Mouse (Mus musculus): Measurements from ENCODE around the gene Fscn3. TPM values are rescaled to one million over a fixed set of nuclear protein-coding genes. Genes with fewer than 3 reads are reported as not detected.

The Fscn3 gene
- polyA plus RNA-seq, 1 experiment from 2014 or later: not detected

GRCm38 (mm10) chr6:28411236-28411635 lies 16.4 kb upstream of the Fscn3 start:
- in situ Hi-C loops (cut with MboI; ENCODE audit: low pct_unique_long_range_greater_than_20kb): no loop called here
- H3K27me3 ChIP-seq: no peaks in the 10 kb centered on the region
- CTCF ChIA-PET: no interaction called here

DNA sequence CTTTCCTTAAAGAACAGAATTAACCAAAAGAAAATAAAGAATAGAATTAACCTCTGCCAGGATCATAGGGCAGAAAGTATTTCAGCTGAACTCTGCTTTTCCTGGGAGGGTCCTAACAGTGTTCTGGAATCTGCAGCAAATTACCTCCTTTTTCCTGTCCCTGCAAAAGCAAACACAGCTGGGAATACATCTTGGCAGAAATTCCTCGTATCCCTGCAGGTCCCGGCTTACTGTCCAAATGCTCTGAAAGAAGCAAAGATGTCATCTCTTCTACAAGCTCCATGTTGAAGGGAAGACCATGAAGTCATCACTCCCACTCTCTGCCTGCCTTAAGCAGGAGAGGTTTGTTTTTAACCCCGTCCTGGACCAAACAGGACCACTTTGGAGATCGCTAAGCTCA lies 10.6 kb upstream of the Fscn3 start:
- no peak for ATAC-seq
- no peak for TF ChIP-seq CTCF (IDR thresholded peaks at IDR 0.05)
- no peaks in the 10 kb centered on the region for H3K27me3 ChIP-seq
- DNase-seq (ENCODE audit: low read depth, low spot score): no peak
- in situ Hi-C loops (cut with MboI; ENCODE audit: low pct_unique_long_range_greater_than_20kb): loop anchor here (5.0 kb wide), 1 partner anchor 155 kb away; no protein-coding TSS in a partner anchor
- ChIA-PET POLR2A (no interaction called here), CTCF (no interaction called here)

More at GRCm38 (mm10) chr6:28411236-28411635, 16.4 kb upstream of the Fscn3 start:
- ATAC-seq (no peak), DNase-seq (ENCODE audit: low read depth, low spot score) (no peak)
- TF ChIP-seq CTCF (IDR thresholded peaks at IDR 0.05): no peak
- POLR2A ChIA-PET: no interaction called here

- CTCF ChIA-PET: no interaction called here
- no peaks in the 10 kb centered on the region for H3K27me3 ChIP-seq
- no peak for TF ChIP-seq CTCF (IDR thresholded peaks at IDR 0.05)
- in situ Hi-C loops (cut with MboI; ENCODE audit: low pct_unique_long_range_greater_than_20kb): loop anchor here (5.0 kb wide), 1 partner anchor 156 kb away; no protein-coding TSS in a partner anchor
- POLR2A ChIA-PET: no interaction called here
- DNase-seq (ENCODE audit: low read depth, low spot score) (no peak), ATAC-seq (no peak)
Observed at GRCm38 (mm10) chr6:28418449-28418848, 9.1 kb upstream of the Fscn3 start.

GRCm38 (mm10) chr6:28419673-28420072 lies 7.9 kb upstream of the Fscn3 start:
- CTCF ChIA-PET: no interaction called here
- no peak for DNase-seq (ENCODE audit: low read depth, low spot score)

GRCm38 (mm10) chr6:28420361-28420760 lies 7.2 kb upstream of the Fscn3 start:
- CTCF ChIA-PET: no interaction called here
- in situ Hi-C loops (cut with MboI; ENCODE audit: low pct_unique_long_range_greater_than_20kb): loop anchor here (10.0 kb wide), 2 partner anchors 604 to 724 kb away; no protein-coding TSS in a partner anchor
- no peak for TF ChIP-seq CTCF (IDR thresholded peaks at IDR 0.05)
- POLR2A ChIA-PET: no interaction called here
- ATAC-seq (no peak), DNase-seq (ENCODE audit: low read depth, low spot score) (no peak)
- H3K27me3 ChIP-seq: no peaks in the 10 kb centered on the region

More at GRCm38 (mm10) chr6:28419673-28420072, 7.9 kb upstream of the Fscn3 start:
- no peak for TF ChIP-seq CTCF (IDR thresholded peaks at IDR 0.05)
- POLR2A ChIA-PET: no interaction called here
- no peak for ATAC-seq
- no peaks in the 10 kb centered on the region for H3K27me3 ChIP-seq
- in situ Hi-C loops (cut with MboI; ENCODE audit: low pct_unique_long_range_greater_than_20kb): loop anchor here (5.0 to 10.0 kb wide), 3 partner anchors 157 to 725 kb away; no protein-coding TSS in a partner anchor

- DNase-seq (ENCODE audit: low read depth, low spot score): no peak
- TF ChIP-seq CTCF (IDR thresholded peaks at IDR 0.05): no peak
- ChIA-PET POLR2A (no interaction called here), CTCF (no interaction called here)
- H3K27me3 ChIP-seq: no peaks in the 10 kb centered on the region
- in situ Hi-C loops (cut with MboI; ENCODE audit: low pct_unique_long_range_greater_than_20kb): loop anchor here (10.0 kb wide), 2 partner anchors 604 to 724 kb away; no protein-coding TSS in a partner anchor
- ATAC-seq: no peak
Observed at GRCm38 (mm10) chr6:28420865-28421264, 6.7 kb upstream of the Fscn3 start.

DNA sequence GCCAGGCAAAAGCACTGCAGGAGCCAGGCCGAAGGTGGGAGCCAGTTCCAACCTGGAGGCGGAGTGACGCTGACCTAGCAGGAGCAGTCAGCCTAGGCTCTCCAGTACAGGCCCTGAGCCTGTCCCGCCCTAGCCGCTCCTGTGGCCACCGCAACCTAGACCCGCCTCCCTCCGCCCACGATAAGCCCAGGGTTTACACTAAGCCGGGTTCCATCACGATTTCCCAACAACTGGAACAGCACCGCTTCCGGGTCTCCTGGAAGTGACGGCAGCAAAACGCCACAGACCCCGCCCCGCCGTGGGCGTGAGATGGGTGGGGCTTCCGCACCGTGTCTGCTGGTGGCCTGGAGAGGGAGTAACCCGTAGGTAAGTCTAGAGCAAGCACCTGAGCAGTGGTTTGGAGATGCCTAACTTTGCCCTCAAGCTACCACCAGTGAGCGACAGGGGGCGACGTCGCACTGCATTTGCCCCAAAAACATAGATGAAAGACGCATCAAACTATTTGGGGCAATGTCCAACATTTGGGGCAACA lies 6.1 kb upstream of the Fscn3 start:
- CTCF ChIA-PET: interaction anchor here (1.2 to 1.3 kb wide), 2 partner anchors 51 to 91 kb away, joined by 3 to 6 read pairs; no protein-coding TSS in a partner anchor
- H3K27me3 ChIP-seq: no peaks in the 10 kb centered on the region
- in situ Hi-C loops (cut with MboI; ENCODE audit: low pct_unique_long_range_greater_than_20kb): loop anchor here (10.0 kb wide), 2 partner anchors 603 to 723 kb away; no protein-coding TSS in a partner anchor
- no peak for TF ChIP-seq CTCF (IDR thresholded peaks at IDR 0.05)
- peak; percentile 75 for DNase-seq (ENCODE audit: low read depth, low spot score)
- peak; percentile 88 for ATAC-seq
- POLR2A ChIA-PET: interaction anchor here (0.6 kb wide), 1 partner anchor 497 kb away, joined by 3 read pairs; no protein-coding TSS in a partner anchor

GRCm38 (mm10) chr6:28422651-28423290 lies 4.8 kb upstream of the Fscn3 start:
- TF ChIP-seq CTCF (IDR thresholded peaks at IDR 0.05): no peak
- no peak for DNase-seq (ENCODE audit: low read depth, low spot score)
- H3K27me3 ChIP-seq: no peaks in the 10 kb centered on the region
- ATAC-seq: no peak
- CTCF ChIA-PET: interaction anchor here (0.8 to 1.4 kb wide), 5 partner anchors 38 to 601 kb away, joined by 3 to 6 read pairs (median 3); no protein-coding TSS in a partner anchor
- in situ Hi-C loops (cut with MboI; ENCODE audit: low pct_unique_long_range_greater_than_20kb): loop anchor here (10.0 kb wide), 2 partner anchors 602 to 722 kb away; no protein-coding TSS in a partner anchor
- POLR2A ChIA-PET: no interaction called here

DNA sequence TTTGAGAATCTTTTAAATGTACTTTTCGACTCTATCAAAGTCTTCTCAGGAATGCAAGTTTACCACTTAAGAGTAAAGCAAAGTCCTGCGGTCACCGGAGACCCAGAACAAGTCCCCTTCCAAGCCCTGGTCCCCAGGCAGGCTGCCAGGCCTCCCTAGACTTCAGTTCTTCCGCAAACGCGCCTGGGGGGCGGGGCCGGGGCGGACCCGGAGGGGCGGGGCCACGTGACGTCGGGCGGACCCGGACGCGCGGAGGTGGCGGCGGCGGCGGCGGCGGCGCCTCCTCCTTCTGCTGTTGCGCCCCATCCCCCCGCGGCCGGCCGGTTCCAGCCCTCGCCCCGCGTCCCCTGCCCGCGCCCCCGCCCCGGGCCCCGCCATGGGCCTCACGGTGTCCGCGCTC lies 4.3 kb upstream of the Fscn3 start, which contains the start of gene Arf5:
Gene Arf5, plus strand, starts transcription at position 248 of the 400 bp plus-strand sequence.
- in situ Hi-C loops (cut with MboI; ENCODE audit: low pct_unique_long_range_greater_than_20kb): loop anchor here (10.0 kb wide), 2 partner anchors 601 to 721 kb away; no protein-coding TSS in a partner anchor
- CTCF ChIA-PET: interaction anchor here (1.0 to 1.4 kb wide), 2 partner anchors 37 to 601 kb away, joined by 3 read pairs; no protein-coding TSS in a partner anchor

GRCm38 (mm10) chr6:28423767-28424695 lies 3.6 kb upstream of the Fscn3 start:
- in situ Hi-C loops (cut with MboI; ENCODE audit: low pct_unique_long_range_greater_than_20kb): loop anchor here (10.0 kb wide), 2 partner anchors 601 to 721 kb away; no protein-coding TSS in a partner anchor
- CTCF ChIA-PET: interaction anchor here (1.4 kb wide), 1 partner anchor 37 kb away, joined by 3 read pairs; no protein-coding TSS in a partner anchor
- ATAC-seq (peak; percentile 33), DNase-seq (ENCODE audit: low read depth, low spot score) (no peak)
- no peak for TF ChIP-seq CTCF (IDR thresholded peaks at IDR 0.05)
- POLR2A ChIA-PET: interaction anchor here (1.1 kb wide), 1 partner anchor 49 kb away, joined by 4 read pairs; no protein-coding TSS in a partner anchor
- no peaks in the 10 kb centered on the region for H3K27me3 ChIP-seq

More for the DNA sequence above, 4.3 kb upstream of the Fscn3 start, which contains the start of gene Arf5:
- POLR2A ChIA-PET: interaction anchor here (1.1 kb wide), 1 partner anchor 50 kb away, joined by 4 read pairs; no protein-coding TSS in a partner anchor
- ATAC-seq: peak; percentile 57
- H3K27me3 ChIP-seq: no peaks in the 10 kb centered on the region
- no peak for TF ChIP-seq CTCF (IDR thresholded peaks at IDR 0.05)
- DNase-seq (ENCODE audit: low read depth, low spot score): no peak

Data from Patski (cell line).